ENCODE assay signal across 18 mouse cellular contexts in the genomic region with DNA sequence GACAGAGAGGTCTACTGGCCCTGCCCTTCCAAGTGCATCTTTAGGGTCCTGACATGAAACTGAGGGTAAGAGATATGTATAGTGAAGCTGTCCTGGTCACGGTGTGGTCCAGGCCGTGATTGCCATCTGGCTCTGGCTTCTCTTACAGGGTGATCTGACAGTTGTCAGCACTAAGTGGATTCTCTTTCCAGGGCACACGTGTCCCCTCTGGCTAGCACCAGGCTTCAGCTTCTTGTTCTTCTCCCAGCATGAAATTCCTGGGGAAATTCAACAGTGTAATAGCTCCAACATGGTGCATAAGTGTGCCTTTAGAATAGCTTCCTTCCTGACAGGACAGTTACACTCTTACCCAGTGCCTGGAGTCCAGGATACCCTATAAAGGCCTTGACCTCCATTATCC.
DNase-seq lines count a peak whose midpoint lies in the region; ATAC-seq lines count a peak whose summit lies in the region.
"Had no signal": no experiment of that assay in that cellular context is flagged by ENCODE, and none has a peak within 500 bp of the region (broad histone marks: within the 10 kb centered on the region; RNA-seq: fewer than 3 reads in every experiment).

No protein-coding gene starts in this region.

- H3K27ac ChIP-seq in neural tube, embryonic 14.5 days (ENCODE audit: low read depth, low read length), result no peak overlapping the region
- no peak overlapping the region for H3K27ac ChIP-seq in neural tube, embryonic 15.5 days (replicated peaks)
- H3K27ac ChIP-seq: forebrain, embryonic 15.5 days; heart, adult 2 months; heart, embryonic 15.5 days; hindbrain, embryonic 15.5 days had no signal

- H3K4me2 ChIP-seq in neural tube, embryonic 14.5 days (ENCODE audit: low read depth, low read length), result no peak overlapping the region
- no peak overlapping the region for H3K4me2 ChIP-seq in neural tube, embryonic 15.5 days
- H3K4me2 ChIP-seq: forebrain, embryonic 15.5 days; heart, embryonic 11.5 days; heart, embryonic 15.5 days; hindbrain, embryonic 15.5 days had no signal

- WGBS in neural tube, embryonic 14.5 days, result 62% methylated on average over 3 of the region's 3 CpGs
- WGBS in neural tube, embryonic 15.5 days, result 72% methylated on average over 3 of the region's 3 CpGs

- H3K9me3 ChIP-seq in neural tube, embryonic 14.5 days (ENCODE audit: control insufficient read depth, low read length), result no peaks in the 10 kb centered on the region
- H3K9me3 ChIP-seq in neural tube, embryonic 15.5 days (replicated peaks), result no peaks in the 10 kb centered on the region
- H3K9me3 ChIP-seq: forebrain, embryonic 15.5 days; heart, embryonic 15.5 days; hindbrain, embryonic 15.5 days had no signal

- no peak overlapping the region for H3K9ac ChIP-seq in neural tube, embryonic 14.5 days (replicated peaks; ENCODE audit: low read depth, low read length)
- no peak overlapping the region for H3K9ac ChIP-seq in neural tube, embryonic 15.5 days (replicated peaks)
- H3K9ac ChIP-seq: forebrain, embryonic 15.5 days; heart, embryonic 15.5 days; hindbrain, embryonic 15.5 days had no signal

- 0 out of 2 replicates have a peak, but pooled peaks have one; percentile 39 for ATAC-seq in neural tube, embryonic 14.5 days (ENCODE audit: low read depth)
- ATAC-seq in neural tube, embryonic 15.5 days (ENCODE audit: low FRiP score), result no peak
- ATAC-seq: forebrain, embryonic 15.5 days had no signal

- DNase-seq in cerebellum, adult 9-11 months, result peak; percentile 37
- DNase-seq in cerebellum, postnatal 10 days, result no peak
- peak; percentile 70 for DNase-seq in heart, adult 11 months
- DNase-seq in heart, adult 18-20 months, result no peak
- DNase-seq: adrenal gland, adult 2 months; adrenal gland, postnatal 25 days; cerebellum, adult 11 months; gastrocnemius, postnatal 25 days; heart, adult 2 months; heart, postnatal 14 days; kidney, adult 11 months; kidney, adult 9 months had no signal

- 0 out of 2 replicates have a peak, but pooled peaks cover 2% of the 10 kb centered on the region for H3K36me3 ChIP-seq in neural tube, embryonic 14.5 days (ENCODE audit: control insufficient read depth, insufficient read depth, low read length)
- peaks cover 16% of the 10 kb centered on the region for H3K36me3 ChIP-seq in neural tube, embryonic 15.5 days
- H3K36me3 ChIP-seq: forebrain, embryonic 15.5 days had no signal

- peaks cover 5% of the 10 kb centered on the region; the same call in 1 of the 2 replicates for H3K4me1 ChIP-seq in neural tube, embryonic 14.5 days (ENCODE audit: control insufficient read depth, insufficient read depth, low read length)
- peaks cover 7% of the 10 kb centered on the region; the same call in 1 of the 2 replicates for H3K4me1 ChIP-seq in neural tube, embryonic 15.5 days
- H3K4me1 ChIP-seq: heart, embryonic 15.5 days had no signal

- no peaks in the 10 kb centered on the region for H3K27me3 ChIP-seq in neural tube, embryonic 14.5 days (ENCODE audit: control insufficient read depth, insufficient read depth, low read length)
- H3K27me3 ChIP-seq in neural tube, embryonic 15.5 days (replicated peaks), result no peaks in the 10 kb centered on the region
- H3K27me3 ChIP-seq: forebrain, embryonic 15.5 days; heart, embryonic 15.5 days; hindbrain, embryonic 15.5 days had no signal

- H3K4me3 ChIP-seq in neural tube, embryonic 14.5 days (ENCODE audit: low read depth, low read length), result no peak overlapping the region
- no peak overlapping the region for H3K4me3 ChIP-seq in neural tube, embryonic 15.5 days (replicated peaks)
- H3K4me3 ChIP-seq: forebrain, embryonic 15.5 days; heart, adult 2 months; heart, embryonic 15.5 days; hindbrain, embryonic 15.5 days had no signal

Comparison
In these comparisons a context has a peak if more than half of its experiments do, and no peak if none do; other contexts are left out.
1. DNase-seq: peak in cerebellum, adult 9-11 months (single experiment) and heart, adult 11 months (single experiment); none in cerebellum, postnatal 10 days (0 of 2) and heart, adult 18-20 months (0 of 2).